Mouse (Mus musculus) lung, embryonic 15.5 days (tissue): ENCODE results near the gene Mterf1a. TPM values are rescaled to one million over a fixed set of nuclear protein-coding genes. Genes with fewer than 3 reads are reported as not detected.

Experiments
- polyA plus RNA-seq: library from polyadenylated mRNA; unstranded; fragments of >200 nt; fragmentation: Nextera tagmentation; extraction: Ambion mirVana; gene quantifications from 2 replicates; pipeline ENCODE4 v1.2.1, GENCODE M21; 2015

Gene Mterf1a
- polyA plus RNA-seq, 1 experiment from 2014 or later: 7.6 TPM

Other genes starting within 250 kb of the Mterf1a start
- gene Tmbim7, start 242.8 kb downstream of the Mterf1a start, polyA plus RNA-seq: not detected in 2 replicates
- 65.9 and 66.8 TPM in 2 replicates for gene Gatad1, start 236.7 kb downstream of the Mterf1a start, polyA plus RNA-seq
- gene Ankib1, start 91.0 kb downstream of the Mterf1a start, polyA plus RNA-seq: 9.0 and 9.9 TPM in 2 replicates
- 41.0 and 44.0 TPM in 2 replicates for gene Krit1, start 90.7 kb downstream of the Mterf1a start, polyA plus RNA-seq
- gene Lrrd1, start 48.8 kb downstream of the Mterf1a start, polyA plus RNA-seq: 0.06 TPM in 1 of 2 replicates, not detected in the other
- gene Akap9, start 34.1 kb upstream of the Mterf1a start, polyA plus RNA-seq: 102 and 105 TPM in 2 replicates
- 46.1 and 47.5 TPM in 2 replicates for gene Cyp51, start 210.8 kb upstream of the Mterf1a start, polyA plus RNA-seq